Mouse (Mus musculus) left cerebral cortex, adult 8-10 months (tissue): ENCODE results near the gene Gm13889. TPM values are rescaled to one million over a fixed set of nuclear protein-coding genes. Genes with fewer than 3 reads are reported as not detected.

Source experiments
- DNase-seq, 2 experiments: peaks; one replicate each; pipeline ENCODE4 v3.0.0; 2022; ENCODE audit warnings: low spot score in 2 of 2
- total RNA-seq, 4 experiments: library from RNA; stranded (reverse); gene quantifications; 2 replicates each; pipeline ENCODE4 v1.2.4; 2022

The Gm13889 gene
- total RNA-seq, 4 experiments from 2014 or later, result 36.9 to 47.4 (median 41.8) TPM

DNA sequence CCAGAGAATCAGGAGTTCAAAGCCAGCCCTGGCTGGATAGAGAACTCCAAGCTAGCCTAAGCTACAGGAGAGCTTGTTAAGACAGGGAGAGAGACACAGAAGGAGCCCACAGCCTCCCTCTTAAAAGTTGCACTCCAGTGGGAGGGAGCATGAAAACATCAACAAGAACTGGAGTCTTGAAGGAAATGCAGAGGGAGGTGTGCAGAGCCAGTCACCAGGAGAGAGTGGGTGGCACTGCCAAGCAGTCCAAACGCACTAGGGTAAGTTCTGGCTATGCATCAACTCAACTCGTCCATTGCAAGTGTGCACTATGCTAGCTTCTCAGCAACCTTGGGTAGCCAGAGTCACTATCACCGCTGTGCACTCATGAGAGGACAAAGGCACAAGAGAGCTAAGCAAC, 1.2 kb upstream of the Gm13889 start:
- DNase-seq, result peak in 1 of 2 experiments; percentile 57

- DNase-seq, result no peak
Observed at GRCm38 (mm10) chr2:93957785-93958175, 779 bp upstream of the Gm13889 start.

- peak; percentile 57 to 60 for DNase-seq
Observed at GRCm38 (mm10) chr2:93956331-93956801, 635 bp downstream of the Gm13889 start.

GRCm38 (mm10) chr2:93955886-93956285, 1.1 kb downstream of the Gm13889 start:
- DNase-seq, result no peak

DNA sequence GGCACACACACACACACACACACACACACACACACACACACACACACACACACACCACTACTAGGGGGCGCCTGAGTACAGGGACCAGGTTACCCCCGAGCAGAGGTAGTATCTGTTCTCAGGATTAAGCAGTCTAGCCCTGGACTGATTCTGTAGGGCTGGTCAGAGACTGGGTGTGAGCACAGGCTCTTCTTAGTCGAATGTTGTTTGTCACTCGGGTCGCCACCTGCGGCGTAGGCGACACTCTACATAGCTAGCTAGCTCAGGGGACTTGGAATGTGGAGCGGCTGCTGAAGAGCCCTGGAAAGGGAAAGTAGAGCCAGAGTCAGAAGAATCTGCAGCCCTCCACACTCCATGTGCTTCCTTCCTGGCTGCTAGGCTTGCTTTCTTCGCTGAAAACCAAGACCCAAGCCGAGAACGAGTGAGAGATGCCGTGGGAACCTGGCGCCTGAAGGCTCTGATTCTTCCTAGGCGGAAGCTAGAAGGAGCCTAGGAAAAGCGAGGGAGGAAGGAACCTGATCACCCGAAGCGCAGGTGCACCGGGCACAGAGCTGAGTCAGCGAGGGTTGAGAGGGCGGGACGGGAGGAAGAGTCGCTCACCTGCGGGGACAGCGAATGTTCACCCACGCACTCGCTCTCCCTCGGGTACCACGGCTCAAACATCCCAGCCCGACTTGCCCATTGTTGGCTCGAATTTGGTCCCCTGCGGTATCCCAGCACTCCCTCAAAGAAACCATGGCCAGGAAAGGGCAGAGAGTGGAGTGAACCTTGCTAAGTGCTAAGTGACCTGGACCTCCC, 2.0 kb downstream of the Gm13889 start:
- DNase-seq, result peak in 1 of 2 experiments; percentile 57

- no peak for DNase-seq
Observed at GRCm38 (mm10) chr2:93953726-93954125, 3.3 kb downstream of the Gm13889 start.

GRCm38 (mm10) chr2:93946976-93947375, 10.0 kb downstream of the Gm13889 start:
- DNase-seq, result no peak

DNA sequence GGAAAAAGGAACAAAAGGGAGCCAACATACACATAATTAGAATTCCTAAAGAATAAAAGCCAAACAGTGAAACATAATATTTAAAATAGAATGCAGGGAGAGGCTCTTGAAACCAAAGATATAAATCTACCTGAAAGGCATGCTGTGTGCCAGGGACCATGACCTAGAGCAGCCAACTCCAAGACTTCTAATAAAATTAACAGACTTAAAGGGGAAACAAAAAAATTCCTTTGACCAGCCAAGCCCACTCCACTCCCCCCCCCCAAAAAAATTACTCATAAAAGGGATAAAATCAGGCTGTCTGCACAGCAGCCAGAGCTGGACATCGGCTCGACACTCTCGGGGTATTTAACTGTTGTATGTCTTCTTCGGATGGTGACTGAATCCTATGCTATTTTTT, 12.1 kb downstream of the Gm13889 start:
- no peak for DNase-seq

DNA sequence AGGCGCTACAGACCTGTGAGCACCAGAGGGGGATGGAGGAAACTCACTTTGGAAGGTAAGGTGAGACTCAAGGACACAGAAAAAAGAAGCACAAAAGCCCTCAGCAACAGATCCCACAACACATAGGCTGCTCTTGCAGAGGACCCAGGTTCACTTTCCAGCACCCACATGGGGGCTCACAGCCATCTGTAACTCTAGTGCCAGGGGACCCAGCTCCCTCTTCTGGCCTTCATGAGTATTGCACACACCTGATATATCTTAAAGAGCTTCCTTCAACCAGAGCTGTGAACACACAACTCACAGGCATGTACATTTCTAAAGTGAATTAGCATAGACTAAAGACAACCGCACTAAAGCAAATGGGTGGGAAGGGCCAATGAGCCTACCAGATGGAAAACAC, 12.9 kb downstream of the Gm13889 start:
- no peak for DNase-seq

GRCm38 (mm10) chr2:93941670-93942069, 15.3 kb downstream of the Gm13889 start:
- no peak for DNase-seq

GRCm38 (mm10) chr2:93938534-93938933, 18.5 kb downstream of the Gm13889 start:
- no peak for DNase-seq

- DNase-seq, result no peak
Observed at GRCm38 (mm10) chr2:93928866-93929265, 28.1 kb downstream of the Gm13889 start.

DNA sequence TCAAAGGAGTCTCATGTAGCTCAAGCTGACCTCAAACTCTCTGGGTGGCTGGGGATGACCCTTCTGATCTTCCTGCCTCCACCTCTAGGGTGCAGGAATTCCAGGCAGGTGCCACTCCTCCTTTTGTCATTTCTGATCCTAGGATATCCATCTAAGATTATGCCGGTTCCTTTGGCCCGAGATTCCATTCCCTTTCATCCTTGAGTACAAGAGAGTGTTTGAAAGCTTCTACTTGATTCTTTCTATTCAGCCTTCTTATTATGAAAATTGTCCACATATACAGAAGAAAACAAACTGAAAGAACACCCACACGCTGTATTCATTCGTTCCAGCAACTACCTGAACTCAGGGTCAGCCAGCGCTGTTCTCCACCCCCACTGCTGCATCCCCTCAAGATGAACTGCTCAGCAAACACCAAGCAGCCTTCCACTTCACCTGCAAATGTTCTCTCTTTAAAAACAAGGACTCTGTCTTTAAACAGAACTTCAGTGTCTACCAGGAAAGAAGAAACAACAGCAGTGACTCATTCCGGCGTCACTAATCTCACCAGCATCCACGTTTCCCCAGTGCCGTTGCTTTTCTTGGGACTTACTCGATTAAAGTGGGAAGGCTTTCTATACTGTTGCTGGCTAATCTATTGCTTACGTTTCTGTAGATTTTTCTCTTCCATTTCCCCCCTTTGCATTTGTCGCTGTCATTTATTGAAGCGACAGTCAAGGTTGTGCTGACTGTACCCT, 29.1 kb downstream of the Gm13889 start:
- no peak for DNase-seq

DNA sequence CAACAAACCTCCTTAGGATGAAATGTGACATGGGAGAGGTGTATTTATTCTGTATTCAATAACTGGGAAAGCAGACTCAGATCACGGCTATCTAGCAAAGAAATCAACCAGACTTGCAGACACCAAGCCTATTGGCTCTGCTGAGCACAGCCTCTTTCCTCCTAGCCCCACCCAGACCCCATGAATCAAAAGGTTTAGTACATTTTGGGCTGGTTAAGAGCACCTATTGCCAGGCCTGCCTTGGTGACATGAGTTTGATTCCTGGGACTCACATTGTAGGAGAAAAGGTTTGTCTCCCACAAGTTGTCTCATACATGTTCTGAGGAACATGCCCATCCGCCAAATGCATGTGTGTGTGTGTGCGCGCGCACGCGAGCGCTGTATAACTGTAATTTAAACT, 30.9 kb downstream of the Gm13889 start:
- no peak for DNase-seq

DNA sequence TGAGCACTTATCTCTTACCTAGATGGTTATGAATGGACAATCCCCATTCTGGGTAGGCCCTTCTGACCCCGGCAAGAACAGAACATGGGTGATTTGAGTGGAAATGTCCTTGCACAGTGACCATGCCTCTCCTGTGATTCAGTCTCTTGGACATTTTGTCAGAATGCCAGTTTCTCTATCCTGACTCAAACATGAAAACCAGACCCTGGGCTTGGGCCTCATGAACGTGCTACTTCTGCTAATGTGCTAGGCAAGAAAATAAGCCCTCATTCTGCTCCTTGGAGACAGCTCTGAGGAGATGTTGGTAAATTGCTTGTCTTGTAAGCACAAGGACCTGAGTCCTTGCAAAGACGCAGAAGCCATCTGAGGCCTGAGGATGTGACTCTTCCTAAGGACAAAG, 37.9 kb downstream of the Gm13889 start:
- no peak for DNase-seq

DNA sequence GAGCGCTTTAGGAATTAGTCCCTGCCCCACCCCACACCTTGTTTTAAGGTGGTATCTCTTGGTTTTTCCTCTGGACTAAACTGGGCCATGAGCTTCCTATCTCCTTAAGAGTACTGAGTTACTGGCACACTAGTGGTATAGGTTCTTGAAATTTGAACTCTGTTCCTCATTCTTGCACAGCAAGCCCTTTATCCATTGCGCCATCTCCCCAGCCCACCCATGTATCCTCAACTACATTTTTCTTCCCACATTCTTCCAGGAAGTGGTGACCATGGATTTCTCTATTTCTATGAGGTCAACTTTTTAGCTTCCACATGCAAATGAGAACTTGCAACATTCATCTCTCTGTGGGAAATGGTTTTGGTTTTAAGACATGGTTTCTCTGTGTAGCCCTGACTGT, 43.4 kb downstream of the Gm13889 start:
- DNase-seq, result no peak

GRCm38 (mm10) chr2:93911942-93912341, 45.1 kb downstream of the Gm13889 start:
- DNase-seq, result peak in 1 of 2 experiments; percentile 45

- no peak for DNase-seq
Observed at GRCm38 (mm10) chr2:93909716-93910115, 47.3 kb downstream of the Gm13889 start.

- no peak for DNase-seq
Observed at GRCm38 (mm10) chr2:93907519-93908294, 49.3 kb downstream of the Gm13889 start.

GRCm38 (mm10) chr2:93906316-93906715, 50.7 kb downstream of the Gm13889 start:
- DNase-seq, result no peak
